Mouse (Mus musculus): Measurements from ENCODE around the gene H2-DMb1. TPM values are rescaled to one million over a fixed set of nuclear protein-coding genes. Genes with fewer than 3 reads are reported as not detected.
"Not testable (repeated sequence)": the region's sequence is repeated elsewhere in the genome, so short reads cannot be mapped to it uniquely, and the experiment has no call there.

The H2-DMb1 gene
- polyA plus RNA-seq, 1 experiment from 2014 or later, result 2.6 TPM

DNA sequence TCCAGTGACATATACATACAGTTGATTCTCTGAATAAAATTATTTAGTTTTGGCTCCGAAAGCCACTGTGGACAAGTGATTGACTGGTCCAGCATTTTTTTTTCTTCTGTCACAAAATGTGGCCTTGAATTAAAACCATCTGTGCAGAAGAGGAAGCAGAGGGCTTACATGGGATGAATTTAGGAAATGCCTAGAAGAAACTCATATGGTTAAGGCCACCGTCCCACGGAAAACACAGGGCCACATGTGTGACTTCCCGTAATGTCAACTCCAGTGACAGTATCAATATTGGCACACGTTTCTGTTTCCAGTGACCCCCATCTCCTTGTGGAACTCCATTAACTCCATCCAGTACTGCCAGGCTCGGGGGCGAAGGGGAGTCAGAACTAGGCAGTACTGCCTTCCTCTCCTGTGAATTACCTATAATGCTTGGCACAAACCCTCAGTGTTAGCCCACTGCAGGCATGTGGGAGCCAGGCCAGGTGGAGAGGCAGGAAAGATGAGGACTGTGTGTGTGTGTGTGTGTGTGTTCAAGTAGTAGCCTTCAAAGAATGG, 10.3 kb upstream of the H2-DMb1 start:
- H3K4me1 ChIP-seq (replicated peaks; ENCODE audit: control insufficient read depth, insufficient read depth), result no peaks in the 10 kb centered on the region
- no peaks in the 10 kb centered on the region; the same call in 1 of the 2 replicates for H3K27me3 ChIP-seq (ENCODE audit: control insufficient read depth, insufficient read depth, low read length)
- ATAC-seq (ENCODE audit: low FRiP score, low TSS enrichment) (no peak), DNase-seq (ENCODE audit: low spot score) (no peak)
- peak overlapping the region; percentile 24; the same call in 1 of the 2 replicates for H3K27ac ChIP-seq (replicated peaks)
- H3K36me3 ChIP-seq (ENCODE audit: control insufficient read depth, insufficient read depth, low read length), result no peaks in the 10 kb centered on the region
- no peak overlapping the region for H3K4me2 ChIP-seq (replicated peaks; ENCODE audit: low read depth)
- TF ChIP-seq CTCF (IDR thresholded peaks at IDR 0.05; ENCODE audit: low read depth) (no peak), EP300 (optimal IDR thresholded peaks at IDR 0.05) (no peak)
- H3K9me3 ChIP-seq (ENCODE audit: control insufficient read depth, low read length), result no peaks in the 10 kb centered on the region
- 73% methylated on average over 7 of the region's 7 CpGs for WGBS
- H3K9ac ChIP-seq (ENCODE audit: low read length), result no peak overlapping the region
- H3K4me3 ChIP-seq (ENCODE audit: low read depth, low read length), result no peak overlapping the region

DNA sequence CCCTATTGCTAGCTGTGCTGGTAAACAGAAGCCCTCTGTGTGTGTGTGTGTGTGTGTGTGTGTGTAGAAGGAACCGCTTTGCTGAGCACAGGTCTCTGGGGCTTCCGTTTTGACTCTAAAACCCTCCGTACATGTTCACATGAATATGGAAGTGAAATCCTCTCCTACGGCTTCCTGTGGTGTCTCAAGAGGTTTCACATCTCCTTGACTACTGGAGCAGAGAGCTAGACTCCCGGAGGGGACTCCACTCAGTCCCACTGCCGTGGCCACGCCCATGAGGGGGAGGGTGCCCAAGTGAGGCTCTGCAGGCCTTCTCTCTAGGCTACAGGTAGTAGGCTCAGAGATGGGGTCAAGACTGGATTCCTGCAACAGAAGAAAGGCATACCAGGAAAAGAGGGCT, 9.8 kb upstream of the H2-DMb1 start, which contains the start of gene H2-DMb2:
TSS of gene H2-DMb2 (plus strand) at position 275 of the 400 bp plus-strand sequence.
- no peak for TF ChIP-seq EP300 (optimal IDR thresholded peaks at IDR 0.05)
- no peak for TF ChIP-seq CTCF (IDR thresholded peaks at IDR 0.05; ENCODE audit: low read depth)
- Histone ChIP-seq H3K27ac (replicated peaks) (peak within 1 kb of the TSS; percentile 24; the same call in 1 of the 2 replicates), H3K4me3 (ENCODE audit: low read depth, low read length) (no peak within 1 kb of the TSS), H3K9me3 (ENCODE audit: control insufficient read depth, low read length) (no peaks in the 10 kb centered on the region), H3K9ac (ENCODE audit: low read length) (no peak within 1 kb of the TSS), H3K36me3 (ENCODE audit: control insufficient read depth, insufficient read depth, low read length) (no peaks in the 10 kb centered on the region), H3K27me3 (ENCODE audit: control insufficient read depth, insufficient read depth, low read length) (no peaks in the 10 kb centered on the region; the same call in 1 of the 2 replicates), H3K4me2 (replicated peaks; ENCODE audit: low read depth) (no peak within 1 kb of the TSS), H3K4me1 (replicated peaks; ENCODE audit: control insufficient read depth, insufficient read depth) (no peaks in the 10 kb centered on the region)
- 30% methylated on average over 7 of the region's 7 CpGs for WGBS
- no peak for ATAC-seq (ENCODE audit: low FRiP score, low TSS enrichment)
- DNase-seq (ENCODE audit: low spot score), result no peak

DNA sequence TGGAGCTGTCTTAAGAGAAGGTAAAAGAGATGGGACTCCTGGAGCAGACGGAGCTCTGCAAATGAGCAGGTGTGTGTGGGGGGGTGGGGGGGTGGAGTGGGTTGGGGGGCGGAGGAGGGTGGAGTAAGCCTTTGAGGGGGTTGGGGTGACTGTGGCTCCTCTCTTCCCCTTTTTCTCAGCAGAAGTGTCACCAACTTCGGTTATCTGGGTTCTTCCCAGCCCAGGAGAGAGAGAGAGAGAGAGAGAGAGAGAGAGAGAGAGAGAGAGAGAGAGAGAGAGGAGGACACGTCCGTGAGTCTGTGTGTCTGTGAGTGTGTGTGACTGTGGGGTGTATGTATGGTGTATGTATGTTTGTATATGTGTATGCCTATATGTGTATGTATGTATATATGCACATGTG, 9.4 kb upstream of the H2-DMb1 start:
- WGBS, result 58% methylated on average over 5 of the region's 5 CpGs
- DNase-seq (ENCODE audit: low spot score) (no peak), ATAC-seq (ENCODE audit: low FRiP score, low TSS enrichment) (no peak)
- Histone ChIP-seq H3K4me3 (ENCODE audit: low read depth, low read length) (no peak overlapping the region), H3K4me1 (replicated peaks; ENCODE audit: control insufficient read depth, insufficient read depth) (no peaks in the 10 kb centered on the region), H3K4me2 (replicated peaks; ENCODE audit: low read depth) (no peak overlapping the region), H3K9me3 (ENCODE audit: control insufficient read depth, low read length) (no peaks in the 10 kb centered on the region), H3K27me3 (ENCODE audit: control insufficient read depth, insufficient read depth, low read length) (no peaks in the 10 kb centered on the region; the same call in 1 of the 2 replicates), H3K27ac (replicated peaks) (no peak overlapping the region), H3K9ac (ENCODE audit: low read length) (no peak overlapping the region), H3K36me3 (ENCODE audit: control insufficient read depth, insufficient read depth, low read length) (no peaks in the 10 kb centered on the region)
- TF ChIP-seq CTCF (IDR thresholded peaks at IDR 0.05; ENCODE audit: low read depth) (no peak), EP300 (optimal IDR thresholded peaks at IDR 0.05) (no peak)

- not testable (repeated sequence) for H3K4me1 ChIP-seq (replicated peaks; ENCODE audit: control insufficient read depth, insufficient read depth); H3K36me3 ChIP-seq (ENCODE audit: control insufficient read depth, insufficient read depth, low read length); DNase-seq (ENCODE audit: low spot score); H3K27me3 ChIP-seq (ENCODE audit: control insufficient read depth, insufficient read depth, low read length); H3K4me2 ChIP-seq (replicated peaks; ENCODE audit: low read depth); H3K9me3 ChIP-seq (ENCODE audit: control insufficient read depth, low read length); ATAC-seq (ENCODE audit: low FRiP score, low TSS enrichment); H3K9ac ChIP-seq (ENCODE audit: low read length); H3K27ac ChIP-seq (replicated peaks); H3K4me3 ChIP-seq (ENCODE audit: low read depth, low read length)
- 88% methylated on average over 4 of the region's 4 CpGs for WGBS
These were observed 8.7 kb upstream of the H2-DMb1 start for GRCm38 (mm10) chr17:34144221-34144620.

- Histone ChIP-seq H3K27ac (replicated peaks) (no peak overlapping the region), H3K9me3 (ENCODE audit: control insufficient read depth, low read length) (no peaks in the 10 kb centered on the region), H3K27me3 (ENCODE audit: control insufficient read depth, insufficient read depth, low read length) (no peaks in the 10 kb centered on the region; the same call in 1 of the 2 replicates), H3K4me3 (ENCODE audit: low read depth, low read length) (no peak overlapping the region), H3K4me1 (replicated peaks; ENCODE audit: control insufficient read depth, insufficient read depth) (no peaks in the 10 kb centered on the region), H3K9ac (ENCODE audit: low read length) (no peak overlapping the region), H3K4me2 (replicated peaks; ENCODE audit: low read depth) (no peak overlapping the region), H3K36me3 (ENCODE audit: control insufficient read depth, insufficient read depth, low read length) (no peaks in the 10 kb centered on the region)
- ATAC-seq (ENCODE audit: low FRiP score, low TSS enrichment), result 0 out of 2 replicates have a peak, but pooled peaks have one; percentile 18
- 65% methylated on average over 3 of the region's 3 CpGs for WGBS
- DNase-seq (ENCODE audit: low spot score), result no peak
- no peak for TF ChIP-seq CTCF (IDR thresholded peaks at IDR 0.05; ENCODE audit: low read depth)
- no peak for TF ChIP-seq EP300 (optimal IDR thresholded peaks at IDR 0.05)
These were observed 7.9 kb upstream of the H2-DMb1 start for GRCm38 (mm10) chr17:34144960-34145371.

DNA sequence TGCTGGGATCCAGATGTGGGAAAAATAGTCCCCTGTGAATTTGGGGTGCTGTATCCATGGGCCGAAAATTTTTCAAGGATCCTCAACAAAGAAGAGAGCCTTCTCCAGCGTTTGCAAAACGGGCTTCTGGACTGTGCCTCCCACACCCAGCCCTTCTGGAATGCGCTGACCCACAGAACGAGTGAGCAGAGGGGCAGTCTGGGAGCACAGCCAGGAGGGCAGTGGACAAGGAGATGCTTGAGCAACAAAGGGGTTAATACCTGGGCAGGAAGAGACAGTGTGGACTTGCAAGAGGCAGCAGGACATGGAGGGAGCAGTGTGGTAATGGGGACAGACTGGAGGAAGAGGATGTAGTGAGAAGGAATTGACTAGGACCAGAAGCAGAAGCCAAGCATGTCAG, 2.7 kb downstream of the H2-DMb1 start:
- no peak overlapping the region for H3K4me3 ChIP-seq (ENCODE audit: low read depth, low read length)
- no peaks in the 10 kb centered on the region for H3K36me3 ChIP-seq (ENCODE audit: control insufficient read depth, insufficient read depth, low read length)
- ATAC-seq (ENCODE audit: low FRiP score, low TSS enrichment), result no peak
- no peak overlapping the region for H3K27ac ChIP-seq (replicated peaks)
- no peak overlapping the region for H3K4me2 ChIP-seq (replicated peaks; ENCODE audit: low read depth)
- no peaks in the 10 kb centered on the region for H3K27me3 ChIP-seq (ENCODE audit: control insufficient read depth, insufficient read depth, low read length)
- WGBS, result 47% methylated on average over 5 of the region's 5 CpGs
- DNase-seq (ENCODE audit: low spot score), result no peak
- no peak for TF ChIP-seq CTCF (IDR thresholded peaks at IDR 0.05; ENCODE audit: low read depth)
- TF ChIP-seq EP300 (optimal IDR thresholded peaks at IDR 0.05), result no peak
- no peaks in the 10 kb centered on the region for H3K4me1 ChIP-seq (replicated peaks; ENCODE audit: control insufficient read depth, insufficient read depth)
- H3K9me3 ChIP-seq (ENCODE audit: control insufficient read depth, low read length), result no peaks in the 10 kb centered on the region
- H3K9ac ChIP-seq (ENCODE audit: low read length), result no peak overlapping the region

Data from stomach, postnatal 0 days (tissue).